Mouse (Mus musculus) heart, embryonic 12.5 days (tissue): ENCODE measurements around the gene Abcd2. TPM values are rescaled to one million over a fixed set of nuclear protein-coding genes. Genes with fewer than 3 reads are reported as not detected.

ENCODE experiments used
- polyA plus RNA-seq: library from polyadenylated mRNA; unstranded; fragments of >200 nt; fragmentation: Nextera tagmentation; extraction: Ambion mirVana; gene quantifications from 2 replicates; pipeline ENCODE4 v1.2.1, GENCODE M21; 2016

Abcd2 gene
- polyA plus RNA-seq, 1 experiment from 2014 or later = 1.1 TPM

Other genes starting within 250 kb of the Abcd2 start
- gene Kif21a, start 141.9 kb downstream of the Abcd2 start, polyA plus RNA-seq = 4.8 and 5.7 TPM in 2 replicates
- gene CN725425, start 7.7 kb upstream of the Abcd2 start, polyA plus RNA-seq = not detected in 2 replicates